Mouse (Mus musculus) hindbrain, embryonic 10.5 days (tissue): ENCODE data around the gene Ephb4. TPM values are rescaled to one million over a fixed set of nuclear protein-coding genes. Genes with fewer than 3 reads are reported as not detected.
A peak's percentile ranks its signal among the peaks of the same experiment; 100 is the strongest.

Source experiments
- DNase-seq: peaks from one replicate; pipeline ENCODE4 v3.0.0-alpha.2; 2017; ENCODE audit warnings: low spot score
- H3K27ac ChIP-seq: fragments of 300-500 bp; sonication (generic); 2 replicates; pipeline ENCODE4 v1.5.1; 2016; ENCODE audit warnings: mild to moderate bottlenecking, moderate library complexity
- H3K27me3 ChIP-seq: fragments of 300-500 bp; sonication (generic); 2 replicates; pipeline ENCODE4 v1.6.1; 2016; ENCODE audit warnings: mild to moderate bottlenecking; ENCODE audit not compliant: poor library complexity, insufficient read depth, severe bottlenecking
- H3K36me3 ChIP-seq: fragments of 300-500 bp; sonication (generic); 2 replicates; pipeline ENCODE4 v1.6.1; 2016; ENCODE audit warnings: mild to moderate bottlenecking, moderate library complexity
- H3K4me1 ChIP-seq: fragments of 300-500 bp; sonication (generic); replicated peaks from 2 replicates; pipeline ENCODE4 v1.6.1; 2016; ENCODE audit warnings: mild to moderate bottlenecking
- H3K4me3 ChIP-seq: fragments of 300-500 bp; sonication (generic); 2 replicates; pipeline ENCODE4 v1.5.1; 2016; ENCODE audit warnings: mild to moderate bottlenecking, moderate library complexity
- H3K9me3 ChIP-seq: fragments of 300-500 bp; sonication (generic); 2 replicates; pipeline ENCODE4 v1.6.1; 2016; ENCODE audit warnings: mild to moderate bottlenecking, moderate library complexity
- WGBS: fragments of 180-500 bp; shearing (Covaris S2); methylation state at CpG from one replicate; pipeline ENCODE4 v1.1.7; 2016; 5-methylcytosine and 5-hydroxymethylcytosine counted together
- polyA plus RNA-seq: library from polyadenylated mRNA; unstranded; fragments of >200 nt; fragmentation: Nextera tagmentation; extraction: Ambion mirVana; gene quantifications from 2 replicates; pipeline ENCODE4 v1.2.1, GENCODE M21; 2016

Ephb4 gene
- polyA plus RNA-seq, 1 experiment from 2014 or later, result 29.7 TPM

DNA sequence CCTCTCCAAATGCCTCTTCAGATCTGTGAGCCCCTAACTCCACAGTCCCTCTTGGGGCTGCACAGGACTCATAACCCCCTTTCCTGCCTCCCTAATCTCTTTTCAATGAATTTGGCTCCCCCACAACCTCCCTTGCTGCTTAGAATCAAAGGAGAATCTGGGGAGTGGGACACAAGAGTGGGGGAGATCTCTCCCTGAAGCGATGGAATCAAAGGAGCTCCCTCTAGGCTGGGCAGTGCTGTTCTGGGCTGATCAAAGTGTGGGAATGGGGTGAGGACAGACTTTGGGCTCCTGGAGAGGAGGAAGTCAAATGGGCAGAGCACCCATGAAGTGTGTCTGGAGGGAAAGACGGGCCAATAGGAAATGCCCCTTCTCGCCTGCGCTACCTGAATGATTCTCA lies 1.5 kb downstream of the Ephb4 start:
- peaks cover 64% of the 10 kb centered on the region for H3K4me1 ChIP-seq
- 10% methylated on average over 4 of the region's 4 CpGs for WGBS
- H3K27ac ChIP-seq, result peak overlapping the region; percentile 98
- peak overlapping the region; percentile 94 for H3K4me3 ChIP-seq
- H3K36me3 ChIP-seq, result peaks cover 41% of the 10 kb centered on the region
- no peaks in the 10 kb centered on the region for H3K27me3 ChIP-seq
- no peak for DNase-seq
- H3K9me3 ChIP-seq, result no peaks in the 10 kb centered on the region

GRCm38 (mm10) chr5:137352011-137352975 lies 2.4 kb downstream of the Ephb4 start:
- Histone ChIP-seq H3K27ac (peak overlapping the region; percentile 98), H3K36me3 (peaks cover 50% of the 10 kb centered on the region), H3K9me3 (no peaks in the 10 kb centered on the region), H3K27me3 (no peaks in the 10 kb centered on the region), H3K4me1 (peaks cover 60% of the 10 kb centered on the region), H3K4me3 (peak overlapping the region; percentile 94)
- DNase-seq, result no peak
- 20% methylated on average over 16 of the region's 16 CpGs for WGBS

- WGBS, result 90% methylated on average over 17 of the region's 17 CpGs
- Histone ChIP-seq H3K27ac (no peak overlapping the region), H3K4me1 (peaks cover 46% of the 10 kb centered on the region), H3K27me3 (no peaks in the 10 kb centered on the region), H3K4me3 (no peak overlapping the region), H3K9me3 (no peaks in the 10 kb centered on the region), H3K36me3 (peaks cover 68% of the 10 kb centered on the region)
- DNase-seq, result no peak
These were observed 4.2 kb downstream of the Ephb4 start for GRCm38 (mm10) chr5:137354091-137354490.

DNA sequence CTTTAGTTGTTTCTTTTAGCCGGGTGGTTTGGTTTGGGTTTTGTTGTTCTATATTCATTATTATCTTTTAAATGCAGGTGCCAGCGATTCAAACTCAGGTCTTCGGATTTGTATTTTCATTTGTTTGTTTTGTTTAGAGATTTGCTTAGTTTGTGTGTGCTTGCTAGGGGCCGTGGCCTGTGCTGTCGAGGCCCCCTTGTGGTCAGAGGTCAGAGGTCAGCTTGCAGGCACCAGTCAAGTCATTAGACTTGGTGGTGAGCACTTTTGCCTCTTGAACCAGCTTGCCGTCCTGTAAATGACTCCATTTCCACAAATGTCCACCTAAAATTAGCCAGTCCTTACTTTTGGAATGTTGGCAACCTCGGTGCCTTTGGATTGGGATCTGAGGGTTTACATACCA lies 8.5 kb downstream of the Ephb4 start:
- no peaks in the 10 kb centered on the region for H3K9me3 ChIP-seq
- WGBS, result 39% methylated on average over 7 of the region's 7 CpGs
- H3K4me1 ChIP-seq, result peaks cover 10% of the 10 kb centered on the region
- DNase-seq, result no peak
- no peaks in the 10 kb centered on the region for H3K27me3 ChIP-seq
- no peak overlapping the region for H3K4me3 ChIP-seq
- H3K27ac ChIP-seq, result no peak overlapping the region
- peaks cover 98% of the 10 kb centered on the region for H3K36me3 ChIP-seq

DNA sequence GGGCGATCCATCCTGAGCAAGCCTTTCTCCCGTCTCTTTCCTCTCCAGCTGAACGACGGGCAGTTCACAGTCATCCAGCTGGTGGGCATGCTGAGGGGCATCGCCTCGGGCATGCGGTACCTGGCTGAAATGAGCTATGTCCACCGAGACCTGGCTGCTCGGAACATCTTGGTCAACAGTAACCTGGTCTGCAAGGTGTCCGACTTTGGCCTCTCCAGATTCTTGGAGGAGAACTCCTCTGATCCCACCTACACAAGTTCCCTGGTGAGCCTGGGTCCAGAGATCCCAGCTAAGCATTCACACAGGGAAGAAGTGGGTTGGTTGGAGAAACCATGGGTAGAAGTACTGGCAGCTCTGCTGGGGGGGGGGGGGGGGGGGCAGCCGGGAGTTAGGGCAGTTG lies 19.8 kb downstream of the Ephb4 start:
- Histone ChIP-seq H3K27ac (no peak overlapping the region), H3K4me3 (no peak overlapping the region), H3K36me3 (peaks cover 100% of the 10 kb centered on the region), H3K27me3 (no peaks in the 10 kb centered on the region), H3K4me1 (peaks cover 1% of the 10 kb centered on the region; the same call in 1 of the 2 replicates), H3K9me3 (no peaks in the 10 kb centered on the region)
- DNase-seq, result no peak
- WGBS, result 95% methylated on average over 10 of the region's 11 CpGs

- no peak for DNase-seq
- Histone ChIP-seq H3K27me3 (no peaks in the 10 kb centered on the region), H3K27ac (peak overlapping the region; percentile 5; the same call in 1 of the 2 replicates), H3K4me1 (peaks cover 36% of the 10 kb centered on the region), H3K36me3 (peaks cover 75% of the 10 kb centered on the region), H3K9me3 (no peaks in the 10 kb centered on the region), H3K4me3 (no peak overlapping the region)
- WGBS, result 88% methylated on average over 12 of the region's 12 CpGs
These were observed 23.6 kb downstream of the Ephb4 start for GRCm38 (mm10) chr5:137373371-137373950.

DNA sequence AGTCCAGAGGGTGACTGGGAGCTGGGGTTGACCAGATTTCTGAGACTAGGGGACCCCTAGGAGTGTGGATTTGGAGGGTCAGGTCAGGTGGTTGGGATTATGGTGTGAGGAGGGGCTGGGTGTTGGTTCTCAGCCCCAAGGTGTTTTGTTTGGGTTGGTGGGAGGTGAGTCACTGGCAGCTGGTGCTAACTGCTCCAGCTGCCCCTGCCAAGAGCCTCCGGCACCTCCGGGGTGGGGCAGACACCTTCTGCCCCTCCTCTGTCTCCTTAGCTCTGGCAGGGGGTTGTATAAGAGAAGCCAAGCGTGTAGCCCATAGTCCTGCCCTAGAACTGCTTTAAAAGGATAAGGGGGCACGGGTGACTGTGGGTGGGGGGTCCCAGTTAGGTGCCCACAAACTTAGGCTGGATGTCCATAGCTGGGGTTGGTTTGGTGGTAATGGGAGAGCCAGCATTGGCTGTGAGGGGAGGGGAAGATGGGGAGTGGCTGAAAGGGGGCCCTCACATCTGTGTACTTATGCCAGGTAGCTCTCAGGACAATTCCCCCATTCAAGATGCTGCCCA lies 24.7 kb downstream of the Ephb4 start:
- H3K36me3 ChIP-seq, result peaks cover 64% of the 10 kb centered on the region

GRCm38 (mm10) chr5:137375627-137376026 lies 25.7 kb downstream of the Ephb4 start:
- Histone ChIP-seq H3K4me3 (no peak overlapping the region), H3K27ac (peak overlapping the region; percentile 69), H3K27me3 (no peaks in the 10 kb centered on the region), H3K4me1 (peaks cover 42% of the 10 kb centered on the region), H3K9me3 (no peaks in the 10 kb centered on the region), H3K36me3 (peaks cover 53% of the 10 kb centered on the region)
- 55% methylated on average over 2 of the region's 2 CpGs for WGBS
- no peak for DNase-seq

More for the DNA sequence above, 24.7 kb downstream of the Ephb4 start:
- Histone ChIP-seq H3K4me3 (no peak overlapping the region), H3K27ac (0 out of 2 replicates have a peak overlapping the region, but pooled peaks have one; percentile 69), H3K4me1 (peaks cover 42% of the 10 kb centered on the region), H3K9me3 (no peaks in the 10 kb centered on the region), H3K27me3 (no peaks in the 10 kb centered on the region)
- no peak for DNase-seq
- 82% methylated on average over 4 of the region's 4 CpGs for WGBS

DNA sequence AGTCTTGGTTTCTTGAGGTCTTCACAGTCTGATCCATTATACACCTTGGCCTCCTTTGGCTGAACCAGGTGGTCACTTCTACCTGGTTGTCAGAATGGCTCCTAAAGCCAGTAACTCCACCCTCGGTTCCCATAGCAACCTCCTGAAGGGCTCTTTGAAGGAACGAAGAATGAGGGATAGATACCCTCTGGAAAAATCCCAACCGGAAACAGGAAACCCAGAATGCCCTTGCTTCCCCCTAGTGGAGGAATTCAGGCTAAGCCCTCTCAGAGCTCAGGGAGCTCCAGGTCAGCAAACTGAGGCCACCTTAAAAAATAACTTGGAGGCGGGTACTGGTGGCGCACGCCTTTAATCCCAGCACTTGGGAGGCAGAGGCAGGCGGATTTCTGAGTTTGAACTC lies 26.3 kb downstream of the Ephb4 start:
- Histone ChIP-seq H3K4me3 (no peak overlapping the region), H3K27ac (0 out of 2 replicates have a peak overlapping the region, but pooled peaks have one; percentile 69)
- DNase-seq, result peak; percentile 45

GRCm38 (mm10) chr5:137376722-137377121 lies 26.8 kb downstream of the Ephb4 start:
- Histone ChIP-seq H3K27me3 (no peaks in the 10 kb centered on the region), H3K4me1 (peaks cover 42% of the 10 kb centered on the region), H3K36me3 (peaks cover 43% of the 10 kb centered on the region), H3K9me3 (no peaks in the 10 kb centered on the region), H3K4me3 (0 out of 2 replicates have a peak overlapping the region, but pooled peaks have one; percentile 0), H3K27ac (no peak overlapping the region)
- WGBS, result 60% methylated on average over 9 of the region's 9 CpGs
- peak; percentile 36 for DNase-seq

More for the DNA sequence above, 26.3 kb downstream of the Ephb4 start:
- no peaks in the 10 kb centered on the region for H3K9me3 ChIP-seq
- WGBS, result 39% methylated on average over 7 of the region's 7 CpGs
- no peaks in the 10 kb centered on the region for H3K27me3 ChIP-seq
- peaks cover 42% of the 10 kb centered on the region for H3K4me1 ChIP-seq
- H3K36me3 ChIP-seq, result peaks cover 48% of the 10 kb centered on the region

DNA sequence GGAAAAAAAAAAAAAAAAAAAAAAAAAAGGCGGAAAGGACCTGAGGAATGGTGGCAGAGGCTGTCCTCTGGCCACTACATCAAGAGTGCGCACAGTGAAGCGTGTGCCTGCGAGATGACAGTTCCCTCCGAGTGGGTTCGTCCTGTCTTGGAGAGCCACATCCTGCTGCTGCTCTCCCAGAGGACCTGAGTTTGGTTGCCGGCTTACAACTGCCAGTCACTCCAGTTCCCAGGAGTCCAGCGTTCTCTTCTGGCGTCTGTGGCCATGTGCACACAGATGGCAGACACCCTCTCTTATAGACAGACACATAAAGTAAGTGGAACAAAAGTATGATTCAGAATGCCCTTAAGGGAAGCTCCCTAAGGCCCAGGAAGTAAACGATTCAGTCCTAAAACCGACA lies 27.3 kb downstream of the Ephb4 start:
- 36% methylated on average over 11 of the region's 11 CpGs for WGBS
- peak; percentile 44 for DNase-seq

GRCm38 (mm10) chr5:137377603-137378002 lies 27.7 kb downstream of the Ephb4 start:
- Histone ChIP-seq H3K4me3 (no peak overlapping the region), H3K9me3 (no peaks in the 10 kb centered on the region), H3K27ac (no peak overlapping the region), H3K36me3 (peaks cover 34% of the 10 kb centered on the region), H3K4me1 (peaks cover 42% of the 10 kb centered on the region), H3K27me3 (no peaks in the 10 kb centered on the region)
- DNase-seq, result no peak
- 38% methylated on average over 10 of the region's 15 CpGs for WGBS

More for the DNA sequence above, 27.3 kb downstream of the Ephb4 start:
- Histone ChIP-seq H3K27me3 (no peaks in the 10 kb centered on the region), H3K4me1 (peaks cover 42% of the 10 kb centered on the region), H3K9me3 (no peaks in the 10 kb centered on the region), H3K36me3 (peaks cover 38% of the 10 kb centered on the region), H3K4me3 (no peak overlapping the region), H3K27ac (no peak overlapping the region)
